Mouse (Mus musculus) MEL (cell line): Measurements from ENCODE around the gene Spg21. TPM values are rescaled to one million over a fixed set of nuclear protein-coding genes. Genes with fewer than 3 reads are reported as not detected.

Experiments
- DNase-seq: peaks from one replicate; pipeline ENCODE4 v3.0.0; 2011; ENCODE audit warnings: low read depth, low spot score
- H3K27ac ChIP-seq: 2 replicates; pipeline ENCODE4 v1.5.1; 2012; ENCODE audit warnings: low read depth, mild to moderate bottlenecking, control low read depth, low read length, moderate library complexity; ENCODE audit not compliant: control insufficient read depth
- H3K27me3 ChIP-seq, 2 experiments: fragments of 150-350 bp in 1 of 2; sonication (generic) in 1 of 2; 2 replicates each; pipeline ENCODE4 v1.6.1; 2012; ENCODE audit warnings: low read length in 2 of 2, mild to moderate bottlenecking in 2 of 2, improper control_type of control experiment in 1 of 2, moderate library complexity in 1 of 2; ENCODE audit not compliant: insufficient read depth in 2 of 2, control insufficient read depth in 1 of 2
- H3K36me3 ChIP-seq, 2 experiments: 2 replicates each; pipeline ENCODE4 v1.6.1; 2012 to 2014; ENCODE audit warnings: low read length in 2 of 2, improper control_type of control experiment in 1 of 2, inconsistent platforms in 1 of 2, mild to moderate bottlenecking in 1 of 2; ENCODE audit not compliant: insufficient read depth in 2 of 2, control insufficient read depth in 1 of 2
- H3K4me1 ChIP-seq, 2 experiments: fragments of 150-350 bp in 1 of 2; sonication (generic) in 1 of 2; 2 replicates each; pipeline ENCODE4 v1.6.1; 2012; ENCODE audit warnings: low read length in 2 of 2, improper control_type of control experiment in 1 of 2, mild to moderate bottlenecking in 1 of 2; ENCODE audit not compliant: insufficient read depth in 2 of 2, control insufficient read depth in 1 of 2
- H3K4me3 ChIP-seq, 2 experiments: fragments of 150-350 bp in 1 of 2; sonication (generic) in 1 of 2; 2 replicates each; pipeline ENCODE4 v1.5.1; 2012; ENCODE audit warnings: low read depth in 2 of 2, low read length in 2 of 2, mild to moderate bottlenecking in 2 of 2, moderate library complexity in 2 of 2, control low read depth in 1 of 2, improper control_type of control experiment in 1 of 2; ENCODE audit not compliant: control insufficient read depth in 1 of 2, insufficient read depth in 1 of 2
- H3K79me2 ChIP-seq: 2 replicates; pipeline ENCODE4 v1.6.1; 2012; ENCODE audit warnings: mild to moderate bottlenecking, low read length, moderate library complexity; ENCODE audit not compliant: control insufficient read depth, poor library complexity, insufficient read depth
- H3K9ac ChIP-seq: 2 replicates; pipeline ENCODE4 v1.6.1; 2012; ENCODE audit warnings: low read depth, mild to moderate bottlenecking, control low read depth, low read length, moderate library complexity; ENCODE audit not compliant: control insufficient read depth, poor library complexity, severe bottlenecking
- H3K9me3 ChIP-seq: fragments of 150-350 bp; sonication (generic); replicated peaks from 2 replicates; pipeline ENCODE4 v1.6.1; 2012; ENCODE audit warnings: mild to moderate bottlenecking, low read length, improper control_type of control experiment, moderate library complexity; ENCODE audit not compliant: insufficient read depth
- CHD2 ChIP-seq: IDR thresholded peaks from 2 replicates; pipeline ENCODE4 v1.6.1; 2011; ENCODE audit warnings: low read length, improper control_type of control experiment
- CTCF ChIP-seq, 3 experiments: IDR thresholded peaks in 2 of 3; conservative IDR thresholded peaks in 1 of 3; 2 replicates each; pipeline ENCODE4 v1.5.1; 2011 to 2012; ENCODE audit warnings: low read length in 3 of 3, low read depth in 2 of 3, mild to moderate bottlenecking in 2 of 3, improper control_type of control experiment in 1 of 3, inconsistent platforms in 1 of 3, mixed read lengths in 1 of 3, moderate library complexity in 1 of 3; ENCODE audit not compliant: control insufficient read depth in 1 of 3, insufficient read depth in 1 of 3, poor library complexity in 1 of 3, severe bottlenecking in 1 of 3
- EP300 ChIP-seq, 2 experiments: IDR thresholded peaks; 2 replicates each; pipeline ENCODE4 v1.6.1; 2011; ENCODE audit warnings: improper control_type of control experiment in 2 of 2, low read length in 2 of 2, low read depth in 1 of 2, mild to moderate bottlenecking in 1 of 2
- ETS1 ChIP-seq: IDR thresholded peaks from 2 replicates; pipeline ENCODE4 v1.6.1; 2012; ENCODE audit warnings: low read depth, mild to moderate bottlenecking, inconsistent platforms, low read length, improper control_type of control experiment, moderate library complexity
- GABPA ChIP-seq: IDR thresholded peaks from 2 replicates; pipeline ENCODE4 v1.6.1; 2012; ENCODE audit warnings: low read depth, mild to moderate bottlenecking, inconsistent platforms, low read length, improper control_type of control experiment, moderate library complexity
- MAFK ChIP-seq: IDR thresholded peaks from 2 replicates; pipeline ENCODE4 v1.6.1; 2011; ENCODE audit warnings: low read depth, mild to moderate bottlenecking, low read length, improper control_type of control experiment, borderline replicate concordance
- MAX ChIP-seq: IDR thresholded peaks from 2 replicates; pipeline ENCODE4 v1.6.1; 2011; ENCODE audit warnings: low read length, improper control_type of control experiment
- MXI1 ChIP-seq: IDR thresholded peaks from 2 replicates; pipeline ENCODE4 v1.6.1; 2011; ENCODE audit warnings: mild to moderate bottlenecking, low read depth, low read length, improper control_type of control experiment
- MYC ChIP-seq: IDR thresholded peaks from 2 replicates; pipeline ENCODE4 v1.6.1; 2011; ENCODE audit warnings: low read depth, mild to moderate bottlenecking, low read length, improper control_type of control experiment, moderate library complexity
- POLR2AphosphoS2 ChIP-seq: IDR thresholded peaks from 2 replicates; pipeline ENCODE4 v1.6.1; 2011; ENCODE audit warnings: low read length, improper control_type of control experiment
- RAD21 ChIP-seq: IDR thresholded peaks from 2 replicates; pipeline ENCODE4 v1.6.1; 2011; ENCODE audit warnings: mild to moderate bottlenecking, low read depth, low read length, improper control_type of control experiment
- SIN3A ChIP-seq: IDR thresholded peaks from 2 replicates; pipeline ENCODE4 v1.6.1; 2012; ENCODE audit warnings: low read length, improper control_type of control experiment, inconsistent platforms
- USF1 ChIP-seq: IDR thresholded peaks from 2 replicates; pipeline ENCODE4 v1.6.1; 2014; ENCODE audit warnings: low read depth, mild to moderate bottlenecking, inconsistent platforms, low read length, improper control_type of control experiment, moderate library complexity
- USF2 ChIP-seq, 2 experiments: IDR thresholded peaks; 2 replicates each; pipeline ENCODE4 v1.6.1; 2011 to 2012; ENCODE audit warnings: improper control_type of control experiment in 2 of 2, low read length in 2 of 2, borderline replicate concordance in 1 of 2, inconsistent platforms in 1 of 2, low read depth in 1 of 2, mild to moderate bottlenecking in 1 of 2; ENCODE audit not compliant: insufficient read depth in 1 of 2
- ZC3H11A ChIP-seq: IDR thresholded peaks from 2 replicates; pipeline ENCODE4 v1.6.1; 2012; ENCODE audit warnings: low read depth, mild to moderate bottlenecking, inconsistent platforms, low read length, improper control_type of control experiment
- ZKSCAN1 ChIP-seq: IDR thresholded peaks from 2 replicates; pipeline ENCODE4 v1.6.1; 2012; ENCODE audit warnings: low read depth, mild to moderate bottlenecking, inconsistent platforms, low read length, improper control_type of control experiment, moderate library complexity
- ZNF384 ChIP-seq: IDR thresholded peaks from 2 replicates; pipeline ENCODE4 v1.6.1; 2012; ENCODE audit warnings: low read depth, mild to moderate bottlenecking, inconsistent platforms, low read length, improper control_type of control experiment
- polyA plus RNA-seq, 2 experiments: library from polyadenylated mRNA; stranded (reverse) in 1 of 2; unstranded in 1 of 2; fragments of >175 nt in 1 of 2; fragments of >200 nt in 1 of 2; gene quantifications; 2 replicates each; pipeline versions ENCODE4 v1.2.1 to v1.2.4; 2012; ENCODE audit warnings: low replicate concordance in 2 of 2, low read depth in 1 of 2; ENCODE audit not compliant: insufficient read length in 2 of 2, insufficient read depth in 1 of 2, missing spikeins in 1 of 2
- total RNA-seq: library from RNA; depleted of rRNA; stranded (reverse); fragments of 300-350 nt; gene quantifications from 2 replicates; pipeline ENCODE4 v1.2.3, GENCODE M21; 2012

Gene Spg21
- total and polyA plus RNA-seq, 3 experiments, result 21.7 to 25.9 TPM; not detected in 1

GRCm38 (mm10) chr9:65492851-65493250, 32.1 kb downstream of the Spg21 start:
- H3K9me3 ChIP-seq, result no peaks in the 10 kb centered on the region
- H3K36me3 ChIP-seq, result no peaks in the 10 kb centered on the region
- TF ChIP-seq CTCF (IDR thresholded peaks at IDR 0.05 in 2 of 3, conservative IDR thresholded peaks at IDR 0.05 in 1 of 3; ENCODE audit: control insufficient read depth in 1 of 3, insufficient read depth in 1 of 3, low read depth in 2 of 3, low read length in 3 of 3, poor library complexity in 1 of 3, severe bottlenecking in 1 of 3) (no peak), MYC (no peak), MAFK (no peak), MXI1 (no peak), ZKSCAN1 (no peak), GABPA (no peak), MAX (no peak), ZNF384 (no peak), ETS1 (no peak), CHD2 (no peak), POLR2AphosphoS2 (no peak), USF2 (IDR thresholded peaks at IDR 0.05; ENCODE audit: borderline replicate concordance in 1 of 2, insufficient read depth in 1 of 2, low read depth in 1 of 2, low read length in 2 of 2) (no peak), USF1 (no peak), ZC3H11A (no peak), SIN3A (no peak)
- no peak overlapping the region for H3K4me3 ChIP-seq
- H3K4me1 ChIP-seq, result no peaks in the 10 kb centered on the region
- DNase-seq, result no peak
- no peak overlapping the region for H3K27ac ChIP-seq
- no peaks in the 10 kb centered on the region for H3K27me3 ChIP-seq
- H3K9ac ChIP-seq, result no peak overlapping the region
- no peaks in the 10 kb centered on the region for H3K79me2 ChIP-seq

GRCm38 (mm10) chr9:65502146-65502545, 41.4 kb downstream of the Spg21 start:
- H3K27ac ChIP-seq, result no peak overlapping the region
- H3K9me3 ChIP-seq, result no peaks in the 10 kb centered on the region
- no peak overlapping the region for H3K9ac ChIP-seq
- no peaks in the 10 kb centered on the region for H3K36me3 ChIP-seq
- H3K27me3 ChIP-seq, result 0 out of 4 replicates have a peak, but pooled peaks cover 0 to 2% of the 10 kb centered on the region in 2 experiments
- no peak for TF ChIP-seq EP300 (IDR thresholded peaks at IDR 0.05; ENCODE audit: low read depth in 1 of 2, low read length in 2 of 2)
- TF ChIP-seq CTCF (IDR thresholded peaks at IDR 0.05 in 2 of 3, conservative IDR thresholded peaks at IDR 0.05 in 1 of 3; ENCODE audit: control insufficient read depth in 1 of 3, insufficient read depth in 1 of 3, low read depth in 2 of 3, low read length in 3 of 3, poor library complexity in 1 of 3, severe bottlenecking in 1 of 3), result peak; percentile 14 to 38 (median 35); a peak in 5 of 6 replicates
- TF ChIP-seq RAD21, result peak; percentile 20
- H3K79me2 ChIP-seq, result no peaks in the 10 kb centered on the region
- no peaks in the 10 kb centered on the region for H3K4me1 ChIP-seq
- peak; percentile 14 for DNase-seq
- no peak overlapping the region for H3K4me3 ChIP-seq
